Mouse (Mus musculus) right cerebral cortex, postnatal 25 days (tissue): ENCODE results near the gene Trim14.
"Not testable (repeated sequence)": the region's sequence is repeated elsewhere in the genome, so short reads cannot be mapped to it uniquely, and the experiment has no call there.

Source experiments
- DNase-seq: peaks from one replicate; pipeline ENCODE4 v3.0.0; 2022

Trim14 gene

GRCm38 (mm10) chr4:46535840-46536361 lies at the start of gene Trim14:
Gene Trim14 (minus strand): TSS chr4:46536141.
- no peak for DNase-seq

GRCm38 (mm10) chr4:46585041-46585810 lies 49.3 kb upstream of the Trim14 start:
- DNase-seq: no peak

GRCm38 (mm10) chr4:46584536-46584935 lies 48.6 kb upstream of the Trim14 start:
- DNase-seq: not testable (repeated sequence)

GRCm38 (mm10) chr4:46584084-46584483 lies 48.1 kb upstream of the Trim14 start:
- DNase-seq: not testable (repeated sequence)

GRCm38 (mm10) chr4:46582024-46582423 lies 46.1 kb upstream of the Trim14 start:
- DNase-seq: not testable (repeated sequence)

- not testable (repeated sequence) for DNase-seq
Measured at GRCm38 (mm10) chr4:46581577-46581976, 45.6 kb upstream of the Trim14 start.

- DNase-seq: not testable (repeated sequence)
Measured at GRCm38 (mm10) chr4:46580799-46581243, 44.9 kb upstream of the Trim14 start.

- DNase-seq: not testable (repeated sequence)
Measured at GRCm38 (mm10) chr4:46578796-46579346, 42.9 kb upstream of the Trim14 start.

GRCm38 (mm10) chr4:46578228-46578627 lies 42.3 kb upstream of the Trim14 start:
- no peak for DNase-seq

- DNase-seq: not testable (repeated sequence)
Measured at GRCm38 (mm10) chr4:46575509-46576284, 39.8 kb upstream of the Trim14 start.

GRCm38 (mm10) chr4:46574841-46575240 lies 38.9 kb upstream of the Trim14 start:
- DNase-seq: no peak

- DNase-seq: no peak
Measured at GRCm38 (mm10) chr4:46574024-46574753, 38.2 kb upstream of the Trim14 start.

- DNase-seq: no peak
Measured at GRCm38 (mm10) chr4:46572616-46573015, 36.7 kb upstream of the Trim14 start.

- no peak for DNase-seq
Measured at GRCm38 (mm10) chr4:46571744-46572143, 35.8 kb upstream of the Trim14 start.

GRCm38 (mm10) chr4:46569671-46570070 lies 33.7 kb upstream of the Trim14 start:
- peak; percentile 32 for DNase-seq

GRCm38 (mm10) chr4:46568169-46568568 lies 32.2 kb upstream of the Trim14 start:
- DNase-seq: no peak

GRCm38 (mm10) chr4:46566931-46567671 lies 31.2 kb upstream of the Trim14 start:
- DNase-seq: no peak

- DNase-seq: no peak
Measured at GRCm38 (mm10) chr4:46565393-46565955, 29.5 kb upstream of the Trim14 start.

- no peak for DNase-seq
Measured at GRCm38 (mm10) chr4:46564247-46564646, 28.3 kb upstream of the Trim14 start.

- DNase-seq: no peak
Measured at GRCm38 (mm10) chr4:46563847-46564246, 27.9 kb upstream of the Trim14 start.

GRCm38 (mm10) chr4:46562841-46563240 lies 26.9 kb upstream of the Trim14 start:
- DNase-seq: no peak

GRCm38 (mm10) chr4:46562037-46562436 lies 26.1 kb upstream of the Trim14 start:
- DNase-seq: no peak
